Mouse (Mus musculus) liver, embryonic 11.5 days (tissue): ENCODE results near the gene Camta2. TPM values are rescaled to one million over a fixed set of nuclear protein-coding genes. Genes with fewer than 3 reads are reported as not detected.

Experiments used
- microRNA-seq: library from miRNA; unstranded; fragments of <30 nt; microRNA quantifications from one replicate; pipeline ENCODE4, GENCODE M21; 2017; ENCODE audit warnings: borderline number of aligned reads
- polyA plus RNA-seq: library from polyadenylated mRNA; unstranded; fragments of >200 nt; fragmentation: Nextera tagmentation; extraction: Ambion mirVana; gene quantifications from 2 replicates; pipeline ENCODE4 v1.2.1, GENCODE M21; 2014

The Camta2 gene
- polyA plus RNA-seq, 1 experiment from 2014 or later, result 13.1 TPM

Small RNAs within 50 kb of the gene (microRNA-seq; reads per million reads assigned to microRNA genes)
- not detected for gene Mir6925

Other genes with a start within 250 kb of the Camta2 start
- 33.8 and 36.2 TPM in 2 replicates for gene Med11, start 236.2 kb downstream of the Camta2 start, polyA plus RNA-seq
- gene Zmynd15, start 228.7 kb downstream of the Camta2 start, polyA plus RNA-seq, result 0.19 and 0.58 TPM in 2 replicates
- gene Cxcl16, start 228.1 kb downstream of the Camta2 start, polyA plus RNA-seq, result 0.91 and 1.6 TPM in 2 replicates
- 5.5 TPM in 2 replicates for gene Tm4sf5, start 182.9 kb downstream of the Camta2 start, polyA plus RNA-seq
- 0.39 and 0.80 TPM in 2 replicates for gene Vmo1, start 173.5 kb downstream of the Camta2 start, polyA plus RNA-seq
- 20.2 and 20.5 TPM in 2 replicates for gene Gltpd2, start 168.9 kb downstream of the Camta2 start, polyA plus RNA-seq
- gene Psmb6, start 162.7 kb downstream of the Camta2 start, polyA plus RNA-seq, result 619 and 649 TPM in 2 replicates
- not detected in 2 replicates for gene Gm40193, start 155.2 kb downstream of the Camta2 start, polyA plus RNA-seq
- gene Pld2, start 148.0 kb downstream of the Camta2 start, polyA plus RNA-seq, result 2.7 and 3.4 TPM in 2 replicates
- 15.6 and 16.0 TPM in 2 replicates for gene Mink1, start 125.2 kb downstream of the Camta2 start, polyA plus RNA-seq
- not detected in 2 replicates for gene 4930544D05Rik, start 72.3 kb downstream of the Camta2 start, polyA plus RNA-seq
- gene Chrne, start 68.9 kb downstream of the Camta2 start, polyA plus RNA-seq, result not detected in 2 replicates
- 15.3 and 16.4 TPM in 2 replicates for gene Gp1ba, start 49.0 kb downstream of the Camta2 start, polyA plus RNA-seq
- 113 and 114 TPM in 2 replicates for gene Rnf167, start 40.9 kb downstream of the Camta2 start, polyA plus RNA-seq
- gene Slc25a11, start 40.6 kb downstream of the Camta2 start, polyA plus RNA-seq, result 115 and 126 TPM in 2 replicates
- gene Pfn1, start 33.5 kb downstream of the Camta2 start, polyA plus RNA-seq, result 2,285 and 2,367 TPM in 2 replicates
- gene Eno3, start 30.9 kb downstream of the Camta2 start, polyA plus RNA-seq, result 19.8 and 20.1 TPM in 2 replicates
- gene Spag7, start 18.7 kb downstream of the Camta2 start, polyA plus RNA-seq, result 132 and 146 TPM in 2 replicates
- 0.96 and 1.1 TPM in 2 replicates for gene Inca1, start 12.1 kb upstream of the Camta2 start, polyA plus RNA-seq
- 3.1 and 3.8 TPM in 2 replicates for gene Kif1c, start 12.4 kb upstream of the Camta2 start, polyA plus RNA-seq
- 3.3 and 4.0 TPM in 2 replicates for gene Zfp3, start 76.1 kb upstream of the Camta2 start, polyA plus RNA-seq
- 0.30 and 0.82 TPM in 2 replicates for gene Scimp, start 124.5 kb upstream of the Camta2 start, polyA plus RNA-seq
- 25.7 and 28.9 TPM in 2 replicates for gene Rabep1, start 156.7 kb upstream of the Camta2 start, polyA plus RNA-seq